In genomic region chr1:89525825-89526224, GRCm38 (mm10) we compare ENCODE assay signal across 8 mouse cellular contexts.
DNase-seq lines count a peak whose midpoint lies in the region; ATAC-seq lines count a peak whose summit lies in the region.

No protein-coding gene starts in this region.

- intact Hi-C loops in heart, postnatal 36 days (cut with DNase I) = loop anchor here (1.0 to 10.0 kb wide), 5 partner anchors 55 to 419 kb away; no protein-coding TSS in a partner anchor

- peaks cover 22% of the 10 kb centered on the region for H3K4me1 ChIP-seq in midbrain, embryonic 14.5 days (ENCODE audit: control insufficient read depth, insufficient read depth, low read length)

- peak; percentile 54 to 86 for DNase-seq in adrenal gland, adult (ENCODE audit: inconsistent age in 2 of 2, low spot score in 1 of 2)
- no peak for DNase-seq in adrenal gland, postnatal 4 days (ENCODE audit: low spot score in 2 of 2)
- peak; percentile 69 for DNase-seq in 416B (ENCODE audit: low read depth)
- DNase-seq in cerebellum, adult 9-10 months = peak; percentile 99
- peak; percentile 27 to 56 for DNase-seq in heart, postnatal 36 days
- DNase-seq in layer of hippocampus, adult 9-10 months (ENCODE audit: low spot score) = peak; percentile 73
- peak; percentile 85 for DNase-seq in midbrain, embryonic 14.5 days
- DNase-seq in ovary, postnatal 10 days (ENCODE audit: low spot score) = no peak

- no peaks in the 10 kb centered on the region for H3K9me3 ChIP-seq in midbrain, embryonic 14.5 days (ENCODE audit: control insufficient read depth, low read length)

- no peaks in the 10 kb centered on the region for H3K36me3 ChIP-seq in midbrain, embryonic 14.5 days (ENCODE audit: control insufficient read depth, insufficient read depth, low read length)

- H3K4me2 ChIP-seq in midbrain, embryonic 14.5 days (ENCODE audit: low read length) = no peak overlapping the region; the same call in 1 of the 2 replicates

- H3K4me3 ChIP-seq in midbrain, embryonic 14.5 days (replicated peaks; ENCODE audit: low read depth, low read length) = no peak overlapping the region

- no peak overlapping the region for H3K9ac ChIP-seq in midbrain, embryonic 14.5 days (replicated peaks; ENCODE audit: low read length)

- peak; percentile 65; the same call in 1 of the 2 replicates for ATAC-seq in midbrain, embryonic 14.5 days (ENCODE audit: low FRiP score, low TSS enrichment)

- 36% methylated on average over 13 of the region's 13 CpGs for WGBS in midbrain, embryonic 14.5 days

- H3K27me3 ChIP-seq in midbrain, embryonic 14.5 days (ENCODE audit: control insufficient read depth, insufficient read depth, low read length) = no peaks in the 10 kb centered on the region

- H3K27ac ChIP-seq in midbrain, embryonic 14.5 days (replicated peaks; ENCODE audit: low read depth, low read length) = no peak overlapping the region

Comparison
In these comparisons a context has a peak if more than half of its experiments do, and no peak if none do; other contexts are left out.
1. DNase-seq: peak in adrenal gland, adult (2 of 2), 416B (single experiment), cerebellum, adult 9-10 months (single experiment), heart, postnatal 36 days (2 of 2), layer of hippocampus, adult 9-10 months (single experiment) and midbrain, embryonic 14.5 days (single experiment); none in adrenal gland, postnatal 4 days (0 of 2) and ovary, postnatal 10 days (single experiment).